Mouse (Mus musculus): Measurements from ENCODE around the gene Pmpca.

The Pmpca gene

DNA sequence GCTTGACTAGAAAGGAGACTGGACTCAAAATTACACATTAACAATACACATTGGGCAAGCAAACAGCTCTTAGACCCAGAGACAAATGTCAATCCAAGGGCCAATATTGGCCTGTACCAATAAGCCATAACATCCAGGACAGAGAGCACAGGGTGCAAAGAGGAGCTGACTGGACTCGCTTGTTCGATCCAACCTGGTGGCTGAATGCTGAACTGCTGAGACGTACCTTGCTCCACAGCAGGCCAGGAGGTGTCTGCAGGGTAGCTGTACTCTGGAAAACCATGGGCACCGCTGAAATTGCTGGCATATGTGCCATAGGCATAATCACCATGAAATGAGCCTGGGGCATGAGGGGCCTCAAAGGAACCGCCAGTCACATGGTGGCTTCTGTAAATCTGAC, 40.7 kb downstream of the Pmpca start:
- DNase-seq (ENCODE audit: low read depth, low spot score), result no peak

DNA sequence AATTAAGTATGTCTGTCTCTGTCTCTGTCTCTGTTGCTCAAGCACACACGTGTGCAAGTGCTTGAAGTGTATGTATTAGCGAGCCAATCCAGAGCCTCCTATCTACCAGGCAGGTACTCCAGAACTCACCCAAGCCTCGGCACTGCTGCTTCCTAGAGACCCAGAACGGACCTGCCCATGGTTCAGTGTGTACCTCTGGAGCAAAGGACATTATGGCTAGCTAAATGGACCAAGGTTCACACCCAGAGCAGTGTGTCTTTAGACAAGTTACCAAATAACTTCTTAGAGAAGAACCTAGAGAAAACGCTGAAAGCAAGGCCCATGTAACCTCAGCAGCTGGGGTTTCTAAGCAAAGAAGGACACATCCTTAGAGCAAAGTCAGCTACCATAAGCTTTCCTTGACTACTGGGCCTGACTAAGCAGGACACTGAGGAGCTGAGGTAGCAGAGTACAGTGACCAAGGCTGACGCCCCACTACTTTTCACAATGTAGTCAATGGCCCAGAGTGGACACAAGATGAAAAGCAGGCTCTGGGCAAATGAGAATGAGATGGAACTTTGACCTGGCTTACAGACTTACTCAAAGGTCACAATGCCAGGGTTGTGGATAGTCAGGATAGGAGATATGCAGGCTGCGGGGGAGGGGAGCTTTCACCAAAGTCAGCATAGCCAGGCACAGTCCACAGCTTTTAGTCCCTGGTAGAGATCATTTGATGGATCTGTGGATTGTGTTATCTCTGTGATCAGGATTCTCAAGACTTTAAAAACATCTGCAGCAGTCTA, 45.8 kb downstream of the Pmpca start:
- DNase-seq (ENCODE audit: low read depth, low spot score), result no peak

DNA sequence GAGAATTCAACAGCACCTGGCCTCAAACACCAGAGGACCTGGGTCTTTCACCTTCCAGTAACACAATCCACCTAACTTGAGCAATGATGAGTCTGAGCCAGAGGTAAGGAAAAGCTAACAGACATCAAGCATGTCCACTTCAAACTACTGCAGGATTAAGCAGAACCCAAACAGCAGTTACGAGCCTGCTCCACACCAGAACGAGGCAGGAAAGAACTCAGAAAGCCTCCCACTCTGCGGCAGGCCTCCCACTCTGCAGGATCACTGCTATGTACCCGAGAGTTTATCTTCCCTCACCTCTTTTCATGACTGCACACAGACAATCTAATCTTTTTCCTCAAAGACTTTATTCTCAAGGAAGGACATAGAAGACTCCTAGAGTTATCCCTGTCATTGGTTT, 48.1 kb downstream of the Pmpca start:
- peak; percentile 49 for DNase-seq (ENCODE audit: low read depth, low spot score)

DNA sequence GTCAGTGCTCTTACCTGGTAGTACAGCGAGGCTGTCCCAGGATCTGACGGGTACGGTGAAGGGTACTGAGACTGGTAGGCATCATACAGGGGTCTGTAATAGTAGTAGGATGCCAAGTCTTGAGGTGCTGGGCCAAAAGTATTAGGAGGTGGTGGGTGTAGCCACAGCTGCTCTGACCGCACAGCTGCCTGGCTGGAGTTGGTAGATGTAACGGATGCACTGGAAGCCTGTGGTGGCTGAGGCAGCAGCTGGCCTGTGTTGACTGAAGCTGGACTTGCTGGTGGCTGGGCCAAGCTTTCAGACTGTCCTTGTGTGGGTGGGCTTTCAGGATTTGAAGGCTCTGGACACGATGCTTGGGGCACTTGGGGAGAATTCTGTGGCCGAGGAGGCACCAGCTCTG, 49.2 kb downstream of the Pmpca start:
- DNase-seq (ENCODE audit: low read depth, low spot score), result no peak

DNA sequence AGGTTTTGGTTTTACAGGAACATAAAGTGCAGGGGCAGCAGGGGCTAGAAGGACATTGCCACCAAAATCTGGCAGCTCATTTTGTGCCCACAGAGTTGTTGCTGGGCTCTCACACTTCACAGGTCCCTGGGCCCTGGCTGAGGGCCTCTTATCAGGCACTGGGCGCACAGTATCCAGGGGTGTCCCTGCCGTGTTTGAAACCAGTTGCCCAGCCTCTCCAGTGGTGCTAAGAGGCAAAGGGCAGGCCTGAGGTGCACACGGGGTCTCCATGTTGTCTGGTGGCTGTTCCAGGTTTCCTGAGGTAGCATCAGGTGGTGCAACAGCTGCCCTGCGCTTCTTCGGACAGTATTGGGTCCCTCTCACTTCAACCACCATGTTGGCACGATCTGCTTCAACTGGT, 50.5 kb downstream of the Pmpca start:
- DNase-seq (ENCODE audit: low read depth, low spot score), result no peak

GRCm38 (mm10) chr2:26441261-26441660, 52.1 kb downstream of the Pmpca start:
- no peak for DNase-seq (ENCODE audit: low read depth, low spot score)

DNA sequence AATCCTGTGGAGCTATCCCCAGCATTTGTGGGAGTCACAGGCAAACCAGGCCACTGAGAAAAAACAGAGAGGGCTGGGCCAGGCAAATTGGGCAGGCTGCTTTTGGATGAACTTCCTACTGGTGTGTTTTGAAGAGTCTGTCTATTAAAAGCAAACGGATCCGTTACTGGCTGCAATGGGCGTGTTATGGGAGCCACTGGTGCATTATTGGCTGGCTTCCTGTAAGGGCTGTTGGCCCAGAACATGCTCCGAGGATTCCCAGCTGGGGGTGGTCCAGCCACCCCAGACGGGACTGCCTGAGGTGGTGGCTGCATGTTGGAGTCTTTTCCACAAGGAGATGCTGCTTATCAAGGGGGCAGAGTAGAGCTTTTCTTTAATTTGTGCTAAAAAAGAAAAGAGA, 52.5 kb downstream of the Pmpca start:
- no peak for DNase-seq (ENCODE audit: low read depth, low spot score)

- no peak for DNase-seq (ENCODE audit: low read depth, low spot score)
Measured at GRCm38 (mm10) chr2:26442843-26443242, 53.7 kb downstream of the Pmpca start.

- no peak for DNase-seq (ENCODE audit: low read depth, low spot score)
Measured at GRCm38 (mm10) chr2:26443876-26444275, 54.7 kb downstream of the Pmpca start.

GRCm38 (mm10) chr2:26444368-26444767, 55.2 kb downstream of the Pmpca start:
- no peak for DNase-seq (ENCODE audit: low read depth, low spot score)

GRCm38 (mm10) chr2:26444946-26445665, 56.0 kb downstream of the Pmpca start, which contains the start of gene Sec16a:
Gene Sec16a, minus strand, starts transcription at chr2:26445216.
- peak; percentile 100 for DNase-seq (ENCODE audit: low read depth, low spot score)

DNA sequence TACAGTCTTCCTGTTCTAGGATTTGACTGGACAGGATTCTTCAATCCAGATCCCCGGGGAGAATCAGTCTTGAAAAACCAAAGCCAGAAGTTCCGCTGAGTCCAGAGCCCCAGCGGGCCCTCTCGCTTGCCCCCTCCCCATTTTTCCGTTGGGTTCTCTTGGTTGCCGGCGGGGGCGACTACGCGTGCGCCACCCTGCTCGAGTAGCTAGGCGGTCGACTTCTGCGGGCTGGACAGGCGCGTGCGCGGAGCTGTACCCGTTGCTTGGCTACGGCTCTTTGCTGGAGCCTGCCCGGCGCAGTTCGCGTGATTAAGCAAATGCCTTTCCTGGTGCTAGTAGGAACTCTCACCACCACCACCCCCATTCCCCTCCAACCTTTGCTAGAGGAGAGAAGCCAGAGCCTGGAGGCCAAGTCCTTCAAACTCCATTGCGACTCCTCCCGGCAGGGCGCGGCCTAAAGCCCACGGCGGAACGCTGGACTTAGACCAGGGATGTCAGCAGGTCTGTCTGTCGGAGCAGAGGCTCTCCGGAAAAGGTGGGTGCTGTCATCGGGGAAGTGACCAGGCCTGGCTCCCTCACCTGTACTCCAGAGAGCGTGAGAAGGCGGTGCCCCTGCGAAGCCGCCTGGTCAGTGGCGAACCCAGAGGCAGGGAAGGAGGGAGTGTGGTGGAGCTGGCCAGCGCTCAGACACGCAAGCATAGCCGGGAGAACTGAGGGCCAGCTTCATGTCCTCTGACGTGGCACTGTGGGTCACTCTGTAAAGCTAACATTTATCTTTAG, 56.7 kb downstream of the Pmpca start:
- DNase-seq (ENCODE audit: low read depth, low spot score), result peak; percentile 93

DNA sequence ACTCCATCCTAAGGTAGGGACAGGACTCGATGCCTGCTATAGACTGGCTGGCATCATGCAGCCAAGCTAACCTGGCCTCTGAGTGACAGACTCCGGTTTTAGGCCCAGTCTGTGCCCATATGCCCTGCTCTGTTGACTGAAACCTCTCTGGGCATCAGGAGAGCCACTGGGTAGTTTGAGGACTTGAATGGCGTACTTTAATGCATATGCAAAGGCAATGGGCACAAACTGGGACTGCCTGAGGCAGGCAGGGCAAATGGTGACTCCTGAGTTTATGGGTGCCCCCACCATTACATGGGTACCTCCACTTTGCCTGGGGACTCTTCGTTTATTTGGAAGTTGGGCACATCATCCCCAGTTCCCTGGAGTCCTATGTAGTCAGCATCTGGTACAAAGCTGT, 57.5 kb downstream of the Pmpca start:
- no peak for DNase-seq (ENCODE audit: low read depth, low spot score)

Measured in telencephalon, adult 2 months (tissue).